Mouse (Mus musculus) heart, adult 2 months (tissue): Measurements from ENCODE around the gene Sv2c. TPM values are rescaled to one million over a fixed set of nuclear protein-coding genes. Genes with fewer than 3 reads are reported as not detected.

ENCODE experiments used
- DNase-seq, 2 experiments: peaks; one replicate each; pipeline ENCODE4 v3.0.0; 2021
- H3K27ac ChIP-seq: fragments of 200-600 bp; 2 replicates; pipeline ENCODE4 v1.8.1; 2022
- H3K27me3 ChIP-seq: fragments of 200-500 bp; 2 replicates; pipeline ENCODE4 v1.6.1; 2012; ENCODE audit warnings: mild to moderate bottlenecking, low read length, inconsistent platforms, mixed read lengths; ENCODE audit not compliant: control insufficient read depth, insufficient read depth
- H3K36me3 ChIP-seq: fragments of 200-500 bp; 2 replicates; pipeline ENCODE4 v1.6.1; 2012; ENCODE audit warnings: low read length, inconsistent platforms; ENCODE audit not compliant: control insufficient read depth, insufficient read depth
- H3K4me1 ChIP-seq: fragments of 200-500 bp; 2 replicates; pipeline ENCODE4 v1.6.1; 2011; ENCODE audit warnings: low read length; ENCODE audit not compliant: control insufficient read depth, insufficient read depth
- H3K4me3 ChIP-seq: fragments of 200-600 bp; 2 replicates; pipeline ENCODE4 v1.8.1; 2022
- H3K79me2 ChIP-seq: fragments of 200-500 bp; replicated peaks from 2 replicates; pipeline ENCODE4 v1.6.1; 2012; ENCODE audit warnings: mild to moderate bottlenecking, inconsistent platforms, low read length, moderate library complexity, mixed read lengths; ENCODE audit not compliant: control insufficient read depth, insufficient read depth
- H3K9ac ChIP-seq: fragments of 200-500 bp; 2 replicates; pipeline ENCODE4 v1.6.1; 2012; ENCODE audit warnings: low read depth, mild to moderate bottlenecking, control low read depth, inconsistent platforms, low read length, mixed read lengths
- CTCF ChIP-seq: fragments of 200-600 bp; IDR thresholded peaks from 2 replicates; pipeline ENCODE4 v1.8.1; 2022; ENCODE audit warnings: antibody characterized with exemption, mild to moderate bottlenecking, moderate library complexity
- EP300 ChIP-seq: fragments of 200-500 bp; IDR thresholded peaks from 2 replicates; pipeline ENCODE4 v1.6.1; 2011; ENCODE audit warnings: low read depth, low read length, control low read depth; ENCODE audit not compliant: insufficient read depth
- POLR2A ChIP-seq: fragments of 200-500 bp; IDR thresholded peaks from 2 replicates; pipeline ENCODE4 v1.6.1; 2011; ENCODE audit warnings: mild to moderate bottlenecking, low read depth, low read length, control low read depth; ENCODE audit not compliant: insufficient read depth
- WGBS: fragments of 180-500 bp; shearing (Covaris S2); methylation state at CpG from one replicate; pipeline ENCODE4 v1.1.7; 2018; 5-methylcytosine and 5-hydroxymethylcytosine counted together
- intact Hi-C: fragments of 180-260 bp; cut with DNase I; formaldehyde crosslinking; loops from one replicate; pipeline ENCODE4 v1.15.1; 2025
- polyA plus RNA-seq: library from polyadenylated mRNA; depleted of rRNA; stranded (reverse); fragments of >200 nt; gene quantifications from 2 replicates; pipeline ENCODE4 v1.2.3, GENCODE M21; 2012
- total RNA-seq, 2 experiments: library from RNA; stranded (reverse); gene quantifications; 2 replicates each; pipeline ENCODE4 v1.2.3; 2021

Sv2c gene
- total and polyA plus RNA-seq, 3 experiments = 0.23 to 0.48 (median 0.41) TPM

GRCm38 (mm10) chr13:95951098-95951894 is 181.1 kb downstream of the Sv2c start:
- no peak overlapping the region for H3K27ac ChIP-seq
- no peaks in the 10 kb centered on the region for H3K27me3 ChIP-seq
- no peaks in the 10 kb centered on the region for H3K79me2 ChIP-seq
- DNase-seq = peak in 1 of 2 experiments; percentile 36
- intact Hi-C loops = loop anchor here (5.0 kb wide), 1 partner anchor 174 kb away; no protein-coding TSS in a partner anchor
- TF ChIP-seq CTCF (peak; percentile 33), POLR2A (no peak)
- no peaks in the 10 kb centered on the region for H3K36me3 ChIP-seq
- WGBS = 54% methylated on average over 7 of the region's 7 CpGs
- no peak overlapping the region for H3K4me3 ChIP-seq
- no peaks in the 10 kb centered on the region; the same call in 1 of the 2 replicates for H3K4me1 ChIP-seq
- no peak overlapping the region for H3K9ac ChIP-seq

GRCm38 (mm10) chr13:95950434-95951091 is 181.8 kb downstream of the Sv2c start:
- Histone ChIP-seq H3K4me1 (no peaks in the 10 kb centered on the region; the same call in 1 of the 2 replicates), H3K36me3 (no peaks in the 10 kb centered on the region), H3K27me3 (no peaks in the 10 kb centered on the region), H3K27ac (no peak overlapping the region), H3K79me2 (no peaks in the 10 kb centered on the region), H3K4me3 (no peak overlapping the region), H3K9ac (no peak overlapping the region)
- intact Hi-C loops = loop anchor here (5.0 kb wide), 1 partner anchor 173 kb away; no protein-coding TSS in a partner anchor
- WGBS = 62% methylated on average over 11 of the region's 11 CpGs
- no peak for DNase-seq
- TF ChIP-seq CTCF (no peak), EP300 (no peak), POLR2A (no peak)

- H3K4me1 ChIP-seq = no peaks in the 10 kb centered on the region; the same call in 1 of the 2 replicates
- no peaks in the 10 kb centered on the region for H3K36me3 ChIP-seq
- no peak overlapping the region for H3K9ac ChIP-seq
- H3K27ac ChIP-seq = no peak overlapping the region
- TF ChIP-seq POLR2A = no peak
- no peak for TF ChIP-seq EP300
- TF ChIP-seq CTCF = no peak
- WGBS = 37% methylated on average over 4 of the region's 4 CpGs
- no peak for DNase-seq
- no peak overlapping the region for H3K4me3 ChIP-seq
- no peaks in the 10 kb centered on the region for H3K79me2 ChIP-seq
- intact Hi-C loops = no loop called here
- H3K27me3 ChIP-seq = no peaks in the 10 kb centered on the region
Measured at GRCm38 (mm10) chr13:95949356-95949755, 183.0 kb downstream of the Sv2c start.

- TF ChIP-seq EP300 (no peak), CTCF (no peak)
- H3K79me2 ChIP-seq = no peaks in the 10 kb centered on the region
- intact Hi-C loops = no loop called here
- H3K4me1 ChIP-seq = no peaks in the 10 kb centered on the region; the same call in 1 of the 2 replicates
- no peak for DNase-seq
- H3K36me3 ChIP-seq = no peaks in the 10 kb centered on the region
- H3K27me3 ChIP-seq = no peaks in the 10 kb centered on the region
- no peak overlapping the region for H3K27ac ChIP-seq
- H3K4me3 ChIP-seq = no peak overlapping the region
- 80% methylated on average over 4 of the region's 4 CpGs for WGBS
- no peak overlapping the region for H3K9ac ChIP-seq
Measured at GRCm38 (mm10) chr13:95948821-95949220, 183.6 kb downstream of the Sv2c start.

- intact Hi-C loops = no loop called here
- Histone ChIP-seq H3K27ac (no peak overlapping the region), H3K4me3 (no peak overlapping the region), H3K4me1 (no peaks in the 10 kb centered on the region; the same call in 1 of the 2 replicates), H3K9ac (no peak overlapping the region), H3K79me2 (no peaks in the 10 kb centered on the region), H3K36me3 (no peaks in the 10 kb centered on the region), H3K27me3 (no peaks in the 10 kb centered on the region)
- no peak for TF ChIP-seq POLR2A
- no peak for TF ChIP-seq CTCF
- TF ChIP-seq EP300 = no peak
- DNase-seq = no peak
- 73% methylated on average over 4 of the region's 4 CpGs for WGBS
Measured at GRCm38 (mm10) chr13:95948394-95948793, 184.0 kb downstream of the Sv2c start.
